Mouse (Mus musculus) spleen, adult 2 months (tissue): ENCODE measurements around the gene Itpr1.

Experiments used
- CTCF ChIP-seq: fragments of 200-500 bp; IDR thresholded peaks from 2 replicates; pipeline ENCODE4 v1.5.1; 2011; ENCODE audit warnings: mild to moderate bottlenecking, inconsistent platforms; ENCODE audit not compliant: insufficient read depth, insufficient read length, insufficient replicate concordance; ENCODE audit errors: extremely low read depth
- POLR2A ChIP-seq: fragments of 200-500 bp; IDR thresholded peaks from 2 replicates; pipeline ENCODE4 v1.6.1; 2011; ENCODE audit warnings: low read depth, low read length, inconsistent platforms

DNA sequence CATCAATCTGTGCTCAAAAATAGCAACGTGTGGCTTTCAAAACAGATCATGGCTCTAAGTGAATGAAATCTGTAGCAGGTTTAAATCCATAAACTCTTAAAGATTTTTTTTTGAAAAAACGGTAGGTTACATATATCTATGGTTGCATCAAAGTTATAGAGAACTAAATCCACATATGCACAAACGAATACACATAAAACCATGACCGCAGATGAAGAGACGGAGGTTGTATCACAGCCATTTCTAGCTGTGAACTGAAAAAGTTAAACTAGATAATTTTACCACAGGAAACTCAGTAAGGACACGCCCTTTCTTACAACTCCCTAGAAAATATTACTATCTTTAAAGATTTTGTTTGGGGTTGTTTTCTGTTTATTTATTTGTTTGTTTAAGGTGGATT is 44.2 kb upstream of the Itpr1 start:
- TF ChIP-seq CTCF (no peak), POLR2A (no peak)
